Mouse (Mus musculus) lung, embryonic 16.5 days (tissue): Measurements from ENCODE around the gene Plcd4. TPM values are rescaled to one million over a fixed set of nuclear protein-coding genes. Genes with fewer than 3 reads are reported as not detected.

Experiments used
- ATAC-seq: fragments of 200-750 bp; cut with Nextera tagmentation; 2 replicates; pipeline ENCODE4 v1.8.0; 2017; ENCODE audit warnings: low read depth, mild to moderate bottlenecking, moderate library complexity
- H3K27ac ChIP-seq: fragments of 300-500 bp; sonication (generic); 2 replicates; pipeline ENCODE4 v1.5.1; 2014; ENCODE audit warnings: mild to moderate bottlenecking, control low read depth, low read length
- H3K27me3 ChIP-seq: fragments of 300-500 bp; sonication (generic); 2 replicates; pipeline ENCODE4 v1.6.1; 2014; ENCODE audit warnings: low read depth, low read length, mixed read lengths; ENCODE audit not compliant: control insufficient read depth, insufficient read depth
- H3K36me3 ChIP-seq: fragments of 300-500 bp; sonication (generic); 2 replicates; pipeline ENCODE4 v1.6.1; 2014; ENCODE audit warnings: low read length; ENCODE audit not compliant: control insufficient read depth, insufficient read depth
- H3K4me1 ChIP-seq: fragments of 300-500 bp; sonication (generic); replicated peaks from 2 replicates; pipeline ENCODE4 v1.6.1; 2014; ENCODE audit warnings: low read length, mixed read lengths; ENCODE audit not compliant: control insufficient read depth, insufficient read depth
- H3K4me2 ChIP-seq: fragments of 300-500 bp; sonication (generic); 2 replicates; pipeline ENCODE4 v1.6.1; 2014; ENCODE audit warnings: low read depth, low read length, control low read depth
- H3K4me3 ChIP-seq: fragments of 300-500 bp; sonication (generic); 2 replicates; pipeline ENCODE4 v1.5.1; 2014; ENCODE audit warnings: mild to moderate bottlenecking, low read length, control low read depth
- H3K9ac ChIP-seq: fragments of 300-500 bp; sonication (generic); 2 replicates; pipeline ENCODE4 v1.6.1; 2014; ENCODE audit warnings: low read length, control low read depth
- H3K9me3 ChIP-seq: fragments of 300-500 bp; sonication (generic); 2 replicates; pipeline ENCODE4 v1.6.1; 2016; ENCODE audit warnings: low read length; ENCODE audit not compliant: control insufficient read depth
- WGBS: fragments of 180-500 bp; shearing (Covaris S2); extraction: QIAGEN DNeasy Blood & Tissue Kit; methylation state at CpG from one replicate; pipeline ENCODE4 v1.1.7; 2014; 5-methylcytosine and 5-hydroxymethylcytosine counted together
- microRNA-seq: library from miRNA; unstranded; fragments of <30 nt; microRNA quantifications from one replicate; pipeline ENCODE4, GENCODE M21; 2016
- polyA plus RNA-seq: library from polyadenylated mRNA; unstranded; fragments of >200 nt; fragmentation: Nextera tagmentation; extraction: Ambion mirVana; gene quantifications from 2 replicates; pipeline ENCODE4 v1.2.1, GENCODE M21; 2015

The Plcd4 gene
- polyA plus RNA-seq, 1 experiment from 2014 or later = 0.40 TPM

DNA sequence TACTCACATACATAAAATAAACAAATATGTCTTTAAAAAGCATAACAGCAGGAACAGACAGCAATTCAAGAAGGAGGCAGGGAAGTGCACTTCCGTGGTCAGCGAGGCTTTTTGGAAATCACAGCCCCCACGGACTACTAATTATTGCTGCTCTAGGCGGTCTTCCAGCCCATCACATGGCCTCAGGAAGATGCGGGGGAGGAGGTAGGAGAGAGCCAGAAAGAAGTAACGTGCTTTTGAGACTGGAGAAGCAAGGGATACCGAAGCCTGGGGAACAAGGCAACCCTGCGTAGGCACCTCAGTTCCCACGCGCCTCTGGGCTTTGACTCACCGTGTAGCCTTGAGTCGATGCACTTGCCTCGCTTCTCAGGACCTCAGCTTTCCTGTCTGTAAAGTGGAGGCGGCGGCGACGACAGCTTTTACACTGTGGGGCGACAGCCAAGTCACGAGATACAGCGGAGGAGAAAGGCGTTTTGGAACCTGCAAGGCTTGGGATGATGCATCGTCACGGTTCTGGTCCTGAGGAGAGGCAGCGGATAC, 44.6 kb downstream of the Plcd4 start:
- Histone ChIP-seq H3K27ac (peak overlapping the region; percentile 68), H3K9me3 (no peaks in the 10 kb centered on the region), H3K4me3 (peak overlapping the region; percentile 87), H3K4me1 (peaks cover 15% of the 10 kb centered on the region), H3K4me2 (peak overlapping the region; percentile 94), H3K9ac (peak overlapping the region; percentile 87), H3K36me3 (peaks cover 16% of the 10 kb centered on the region), H3K27me3 (no peaks in the 10 kb centered on the region)
- 0% methylated on average over 24 of the region's 24 CpGs for WGBS
- no peak for ATAC-seq

DNA sequence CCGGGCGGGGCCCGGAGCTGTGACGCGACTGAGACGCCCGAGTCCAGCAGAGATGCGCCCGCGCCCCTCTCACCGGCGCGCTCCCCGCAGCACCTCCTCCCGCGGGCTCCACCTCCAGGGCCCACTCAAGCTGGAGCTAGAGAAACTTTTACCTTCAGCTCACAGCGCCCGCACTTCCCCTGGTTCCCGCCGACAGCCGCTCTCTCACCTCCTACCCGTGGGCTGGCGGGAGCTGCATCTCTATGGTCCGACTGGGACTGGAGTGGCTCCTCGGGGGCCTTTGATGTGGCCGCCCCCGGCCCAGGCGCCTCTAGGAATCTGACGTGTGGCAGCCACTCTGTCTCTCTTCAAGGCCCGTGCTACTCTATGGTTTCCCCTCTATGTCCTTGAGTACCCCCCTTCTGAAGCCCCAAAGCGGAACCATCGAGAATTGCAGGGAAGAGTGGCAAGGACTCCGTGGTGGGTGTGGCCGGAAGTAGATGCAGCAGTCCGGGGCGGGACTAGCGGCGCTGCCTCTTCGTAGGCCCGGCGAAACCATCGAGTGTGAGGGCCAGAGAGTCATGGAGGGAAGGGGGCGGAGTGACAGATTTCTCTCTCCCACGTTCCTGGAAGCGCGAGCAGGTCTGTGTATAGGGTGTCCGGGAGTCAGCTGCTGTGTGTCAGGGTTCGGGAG, 45.2 kb downstream of the Plcd4 start, which contains the start of the genes Zfp142 and Bcs1l:
Zfp142 (minus strand) TSS at position 474 of the 673 bp plus-strand sequence.
Bcs1l (plus strand) TSS at position 517 of the 673 bp plus-strand sequence.
- peak within 1 kb of the TSS; percentile 87 for H3K4me3 ChIP-seq
- peak within 1 kb of the TSS; percentile 87 for H3K9ac ChIP-seq
- H3K27me3 ChIP-seq = no peaks in the 10 kb centered on the region
- H3K27ac ChIP-seq = peak within 1 kb of the TSS; percentile 68
- H3K36me3 ChIP-seq = peaks cover 15% of the 10 kb centered on the region; the same call in 1 of the 2 replicates
- WGBS = 0% methylated on average over 46 of the region's 48 CpGs
- peak within 1 kb of the TSS; percentile 94 for H3K4me2 ChIP-seq
- H3K4me1 ChIP-seq = peaks cover 15% of the 10 kb centered on the region
- peak; percentile 99 for ATAC-seq
- no peaks in the 10 kb centered on the region for H3K9me3 ChIP-seq

DNA sequence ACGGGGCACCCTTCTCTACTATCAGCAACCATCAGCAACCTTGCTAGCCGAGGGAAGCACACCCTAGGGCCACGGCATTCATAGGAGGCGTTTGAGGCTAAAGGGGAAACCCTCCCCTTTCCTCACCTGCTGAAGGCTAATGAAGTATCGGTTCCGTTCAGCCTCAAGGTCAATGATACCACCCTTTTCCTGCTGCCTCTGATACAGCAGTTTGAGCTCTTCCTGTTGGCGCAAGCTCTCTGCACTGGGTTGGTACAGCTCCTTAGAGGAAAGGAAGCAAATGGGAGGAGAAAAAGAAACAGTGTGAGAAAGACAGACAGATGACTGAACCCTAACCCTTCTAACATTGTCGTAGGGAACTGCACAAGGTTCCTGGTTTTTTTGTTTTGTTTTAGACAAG, 51.7 kb downstream of the Plcd4 start:
- Histone ChIP-seq H3K9me3 (no peaks in the 10 kb centered on the region), H3K36me3 (peaks cover 44% of the 10 kb centered on the region), H3K27ac (no peak overlapping the region), H3K4me3 (no peak overlapping the region), H3K9ac (no peak overlapping the region), H3K4me1 (no peaks in the 10 kb centered on the region), H3K4me2 (no peak overlapping the region), H3K27me3 (no peaks in the 10 kb centered on the region)
- ATAC-seq = no peak
- 73% methylated on average over 8 of the region's 8 CpGs for WGBS

GRCm38 (mm10) chr1:74600501-74601266, 58.0 kb downstream of the Plcd4 start:
- WGBS = 7% methylated on average over 26 of the region's 26 CpGs
- no peaks in the 10 kb centered on the region for H3K9me3 ChIP-seq
- ATAC-seq = peak; percentile 67

GRCm38 (mm10) chr1:74601267-74601962, 58.7 kb downstream of the Plcd4 start, which contains the start of the genes Rnf25 and Stk36:
Gene Rnf25 (minus strand): TSS chr1:74601397.
Gene Stk36 (plus strand): TSS chr1:74601445.
- Histone ChIP-seq H3K27ac (peak within 1 kb of the TSS; percentile 46; the same call in 1 of the 2 replicates), H3K27me3 (no peaks in the 10 kb centered on the region), H3K36me3 (peaks cover 12% of the 10 kb centered on the region; the same call in 1 of the 2 replicates), H3K4me2 (peak within 1 kb of the TSS; percentile 83), H3K9ac (peak within 1 kb of the TSS; percentile 92), H3K4me1 (peaks cover 12% of the 10 kb centered on the region), H3K4me3 (peak within 1 kb of the TSS; percentile 90), H3K9me3 (no peaks in the 10 kb centered on the region)
- 7% methylated on average over 25 of the region's 25 CpGs for WGBS
- ATAC-seq = peak; percentile 93

More at GRCm38 (mm10) chr1:74600501-74601266, 58.0 kb downstream of the Plcd4 start:
- peak overlapping the region; percentile 90 for H3K4me3 ChIP-seq
- H3K27me3 ChIP-seq = no peaks in the 10 kb centered on the region
- H3K9ac ChIP-seq = peak overlapping the region; percentile 92
- H3K27ac ChIP-seq = peak overlapping the region; percentile 46; the same call in 1 of the 2 replicates
- peaks cover 17% of the 10 kb centered on the region for H3K36me3 ChIP-seq
- peak overlapping the region; percentile 83 for H3K4me2 ChIP-seq
- peaks cover 12% of the 10 kb centered on the region for H3K4me1 ChIP-seq

Small RNA genes within 50 kb of the gene (microRNA-seq; reads per million reads assigned to microRNA genes)
- not detected for gene Gm25035

Other genes starting within 250 kb of the Plcd4 start
- 57.9 and 63.0 TPM in 2 replicates for gene Tmbim1, start 237.3 kb upstream of the Plcd4 start, polyA plus RNA-seq
- gene Catip, start 180.8 kb upstream of the Plcd4 start, polyA plus RNA-seq = 1.9 and 3.0 TPM in 2 replicates
- 3.5 and 5.8 TPM in 2 replicates for gene Slc11a1, start 167.7 kb upstream of the Plcd4 start, polyA plus RNA-seq
- 90.8 and 93.9 TPM in 2 replicates for gene Ctdsp1, start 151.4 kb upstream of the Plcd4 start, polyA plus RNA-seq
- 0.43 and 0.87 TPM in 2 replicates for gene Vil1, start 133.5 kb upstream of the Plcd4 start, polyA plus RNA-seq
- gene Cnot9, start 36.8 kb upstream of the Plcd4 start, polyA plus RNA-seq = 54.0 and 60.2 TPM in 2 replicates
- gene Usp37, start 1.4 kb downstream of the Plcd4 start, polyA plus RNA-seq = 29.9 and 31.0 TPM in 2 replicates
- 5.9 and 6.7 TPM in 2 replicates for gene Zfp142, start 45.4 kb downstream of the Plcd4 start, polyA plus RNA-seq
- 18.2 and 18.5 TPM in 2 replicates for gene Bcs1l, start 45.4 kb downstream of the Plcd4 start, polyA plus RNA-seq
- 31.2 and 36.8 TPM in 2 replicates for gene Rnf25, start 58.5 kb downstream of the Plcd4 start, polyA plus RNA-seq
- gene Stk36, start 58.6 kb downstream of the Plcd4 start, polyA plus RNA-seq = 9.6 and 10.1 TPM in 2 replicates
- 15.8 and 16.5 TPM in 2 replicates for gene Ttll4, start 118.9 kb downstream of the Plcd4 start, polyA plus RNA-seq
- gene Cyp27a1, start 170.7 kb downstream of the Plcd4 start, polyA plus RNA-seq = 2.6 and 4.4 TPM in 2 replicates
- 0.67 and 1.7 TPM in 2 replicates for gene Prkag3, start 206.3 kb downstream of the Plcd4 start, polyA plus RNA-seq
- 0.29 and 0.68 TPM in 2 replicates for gene Wnt6, start 229.0 kb downstream of the Plcd4 start, polyA plus RNA-seq
- gene Wnt10a, start 248.6 kb downstream of the Plcd4 start, polyA plus RNA-seq = 0.10 and 0.11 TPM in 2 replicates